Mouse (Mus musculus): ENCODE measurements around the gene Nek6.

The Nek6 gene

GRCm38 (mm10) chr2:38579528-38579927 lies 68.1 kb downstream of the Nek6 start:
- H3K4me3 ChIP-seq (replicated peaks; ENCODE audit: low read length), result no peak overlapping the region
- peaks cover 81% of the 10 kb centered on the region for H3K36me3 ChIP-seq (ENCODE audit: insufficient read depth, low read length)
- no peak for TF ChIP-seq NANOG (IDR thresholded peaks at IDR 0.05; ENCODE audit: borderline replicate concordance, low read length)
- TF ChIP-seq POU5F1 (IDR thresholded peaks at IDR 0.05; ENCODE audit: borderline replicate concordance, low read length), result no peak
- TF ChIP-seq CTCF (conservative IDR thresholded peaks at IDR 0.05; ENCODE audit: low read length), result no peak
- H3K4me1 ChIP-seq (replicated peaks; ENCODE audit: low read depth, low read length), result peaks cover 51% of the 10 kb centered on the region
- H3K9me3 ChIP-seq (ENCODE audit: low read length), result no peaks in the 10 kb centered on the region
- H3K27me3 ChIP-seq (ENCODE audit: insufficient read depth, low read length), result no peaks in the 10 kb centered on the region

DNA sequence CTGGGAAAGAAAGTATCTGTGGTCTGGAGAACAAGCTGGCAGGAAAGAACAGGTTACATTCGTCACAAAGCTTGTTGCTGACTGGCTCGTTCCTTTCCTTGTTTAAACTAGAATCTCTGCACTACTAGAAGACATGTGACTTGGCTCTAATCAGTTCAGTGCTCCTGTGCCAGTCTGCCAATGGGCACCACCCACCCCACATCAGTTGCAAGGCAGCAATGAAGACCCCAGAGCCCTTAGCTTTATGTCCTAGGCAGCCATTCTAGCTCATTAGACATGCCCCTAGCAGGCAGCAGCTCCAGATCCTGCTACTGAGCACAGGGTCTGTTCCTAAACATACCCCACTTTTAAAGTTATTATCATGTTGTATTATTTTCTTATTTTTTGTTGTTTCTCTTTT lies 72.5 kb downstream of the Nek6 start:
- Histone ChIP-seq H3K4me1 (replicated peaks; ENCODE audit: low read depth, low read length) (peaks cover 68% of the 10 kb centered on the region), H3K9me3 (ENCODE audit: low read length) (no peaks in the 10 kb centered on the region), H3K36me3 (ENCODE audit: insufficient read depth, low read length) (peaks cover 93% of the 10 kb centered on the region), H3K4me3 (replicated peaks; ENCODE audit: low read length) (no peak overlapping the region), H3K27me3 (ENCODE audit: insufficient read depth, low read length) (no peaks in the 10 kb centered on the region)
- TF ChIP-seq POU5F1 (IDR thresholded peaks at IDR 0.05; ENCODE audit: borderline replicate concordance, low read length) (no peak), NANOG (IDR thresholded peaks at IDR 0.05; ENCODE audit: borderline replicate concordance, low read length) (no peak), CTCF (conservative IDR thresholded peaks at IDR 0.05; ENCODE audit: low read length) (no peak)

DNA sequence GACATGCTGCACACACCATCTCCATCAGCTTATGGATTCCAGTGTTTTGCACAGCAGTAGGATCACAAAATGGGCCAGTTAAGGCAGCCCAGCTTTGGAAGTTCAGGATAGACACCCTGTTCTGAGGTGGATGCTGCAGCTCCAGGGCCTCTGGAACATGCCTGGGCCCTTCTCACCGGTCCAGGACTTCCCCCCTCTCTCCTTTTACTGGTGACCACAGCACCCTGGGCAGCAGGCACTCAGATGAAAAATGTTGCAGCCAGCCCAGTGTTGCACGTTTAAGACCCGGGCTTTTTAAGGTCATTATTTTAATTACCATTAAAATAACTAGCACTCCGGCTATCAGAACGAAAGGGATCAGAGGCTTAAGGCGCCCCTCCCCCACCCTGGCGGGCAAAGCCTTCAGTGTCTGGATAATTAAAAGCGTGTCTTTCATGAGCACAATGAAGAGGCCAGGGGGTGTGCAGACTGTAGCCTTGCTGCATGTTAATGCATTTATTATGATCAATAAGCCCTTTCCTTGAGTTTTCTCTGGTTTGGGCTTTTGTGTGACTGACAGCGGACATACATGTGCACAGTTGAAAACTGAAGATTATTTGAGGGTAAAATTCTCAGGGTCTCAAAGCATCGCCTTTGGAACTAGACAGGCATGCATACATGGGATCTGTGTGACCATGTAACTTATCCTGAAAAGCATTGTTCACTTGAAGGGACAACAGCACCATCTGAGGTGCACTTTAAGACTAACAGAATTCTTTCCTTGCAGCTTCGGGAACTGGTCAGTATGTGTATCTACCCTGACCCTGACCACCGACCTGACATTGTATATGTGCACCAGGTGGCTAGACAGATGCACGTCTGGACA lies 73.3 kb downstream of the Nek6 start:
- no peaks in the 10 kb centered on the region for H3K9me3 ChIP-seq (ENCODE audit: low read length)
- H3K36me3 ChIP-seq (ENCODE audit: insufficient read depth, low read length), result peaks cover 93% of the 10 kb centered on the region
- H3K4me1 ChIP-seq (replicated peaks; ENCODE audit: low read depth, low read length), result peaks cover 65% of the 10 kb centered on the region
- H3K4me3 ChIP-seq (replicated peaks; ENCODE audit: low read length), result 0 out of 2 replicates have a peak overlapping the region, but pooled peaks have one; percentile 23
- no peaks in the 10 kb centered on the region for H3K27me3 ChIP-seq (ENCODE audit: insufficient read depth, low read length)
- TF ChIP-seq CTCF (conservative IDR thresholded peaks at IDR 0.05; ENCODE audit: low read length) (no peak), POU5F1 (IDR thresholded peaks at IDR 0.05; ENCODE audit: borderline replicate concordance, low read length) (no peak), NANOG (IDR thresholded peaks at IDR 0.05; ENCODE audit: borderline replicate concordance, low read length) (peak; percentile 6; the same call in 1 of the 2 replicates)

DNA sequence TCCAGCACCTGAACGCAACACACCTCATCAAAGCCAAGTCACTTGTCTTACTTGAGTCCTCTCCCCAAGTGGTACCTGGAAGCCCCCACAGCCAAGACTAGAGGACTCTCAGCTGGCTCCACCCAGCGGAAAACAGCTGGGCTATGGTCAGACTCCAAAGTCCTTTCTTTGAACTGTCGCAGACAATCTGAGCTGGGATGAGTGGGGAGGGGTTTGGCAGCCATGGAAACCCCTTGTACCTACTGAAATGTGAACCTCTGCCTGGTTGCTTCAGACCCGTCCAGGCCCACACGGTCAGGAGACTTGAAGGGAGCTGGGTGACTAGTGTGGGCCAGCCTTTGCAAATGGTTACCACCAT lies 73.9 kb downstream of the Nek6 start:
- TF ChIP-seq POU5F1 (IDR thresholded peaks at IDR 0.05; ENCODE audit: borderline replicate concordance, low read length) (no peak), NANOG (IDR thresholded peaks at IDR 0.05; ENCODE audit: borderline replicate concordance, low read length) (no peak), CTCF (conservative IDR thresholded peaks at IDR 0.05; ENCODE audit: low read length) (no peak)
- Histone ChIP-seq H3K4me1 (replicated peaks; ENCODE audit: low read depth, low read length) (peaks cover 70% of the 10 kb centered on the region), H3K27me3 (ENCODE audit: insufficient read depth, low read length) (no peaks in the 10 kb centered on the region), H3K9me3 (ENCODE audit: low read length) (no peaks in the 10 kb centered on the region), H3K4me3 (replicated peaks; ENCODE audit: low read length) (no peak overlapping the region), H3K36me3 (ENCODE audit: insufficient read depth, low read length) (peaks cover 93% of the 10 kb centered on the region)

DNA sequence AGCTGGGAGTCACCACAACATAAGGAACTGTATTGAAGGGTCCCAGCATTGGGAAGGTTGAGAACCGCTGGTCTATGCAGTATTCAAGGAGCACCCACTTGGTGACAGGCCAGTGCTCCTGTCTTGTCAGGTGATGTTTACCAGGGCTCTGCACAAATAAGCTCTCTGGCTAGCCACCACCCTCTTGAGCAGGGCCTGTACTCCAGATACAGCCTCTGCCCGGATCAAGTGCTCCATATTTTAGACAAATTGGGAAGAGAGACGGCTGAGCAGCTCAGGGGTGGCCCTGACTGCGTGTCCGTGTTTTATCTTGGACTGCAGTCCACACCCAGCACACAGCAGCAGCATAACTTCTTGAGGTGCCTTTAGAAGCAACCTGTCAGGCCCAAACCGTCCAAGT lies 75.3 kb downstream of the Nek6 start:
- Histone ChIP-seq H3K9me3 (ENCODE audit: low read length) (no peaks in the 10 kb centered on the region), H3K4me1 (replicated peaks; ENCODE audit: low read depth, low read length) (peaks cover 77% of the 10 kb centered on the region), H3K4me3 (replicated peaks; ENCODE audit: low read length) (no peak overlapping the region), H3K36me3 (ENCODE audit: insufficient read depth, low read length) (peaks cover 92% of the 10 kb centered on the region), H3K27me3 (ENCODE audit: insufficient read depth, low read length) (no peaks in the 10 kb centered on the region)
- TF ChIP-seq NANOG (IDR thresholded peaks at IDR 0.05; ENCODE audit: borderline replicate concordance, low read length) (no peak), POU5F1 (IDR thresholded peaks at IDR 0.05; ENCODE audit: borderline replicate concordance, low read length) (no peak), CTCF (conservative IDR thresholded peaks at IDR 0.05; ENCODE audit: low read length) (no peak)

GRCm38 (mm10) chr2:38591751-38592459 lies 80.5 kb downstream of the Nek6 start:
- peaks cover 67% of the 10 kb centered on the region for H3K4me1 ChIP-seq (replicated peaks; ENCODE audit: low read depth, low read length)
- TF ChIP-seq CTCF (conservative IDR thresholded peaks at IDR 0.05; ENCODE audit: low read length) (peak; percentile 31), NANOG (IDR thresholded peaks at IDR 0.05; ENCODE audit: borderline replicate concordance, low read length) (no peak; the same call in 1 of the 2 replicates)
- no peaks in the 10 kb centered on the region for H3K27me3 ChIP-seq (ENCODE audit: insufficient read depth, low read length)
- H3K4me3 ChIP-seq (replicated peaks; ENCODE audit: low read length), result 0 out of 2 replicates have a peak overlapping the region, but pooled peaks have one; percentile 8
- peaks cover 75% of the 10 kb centered on the region for H3K36me3 ChIP-seq (ENCODE audit: insufficient read depth, low read length)
- no peaks in the 10 kb centered on the region for H3K9me3 ChIP-seq (ENCODE audit: low read length)

GRCm38 (mm10) chr2:38594874-38595273 lies 83.4 kb downstream of the Nek6 start:
- H3K27me3 ChIP-seq (ENCODE audit: insufficient read depth, low read length), result no peaks in the 10 kb centered on the region
- no peaks in the 10 kb centered on the region for H3K9me3 ChIP-seq (ENCODE audit: low read length)
- no peak overlapping the region for H3K4me3 ChIP-seq (replicated peaks; ENCODE audit: low read length)
- H3K36me3 ChIP-seq (ENCODE audit: insufficient read depth, low read length), result peaks cover 74% of the 10 kb centered on the region
- TF ChIP-seq POU5F1 (IDR thresholded peaks at IDR 0.05; ENCODE audit: borderline replicate concordance, low read length) (no peak), NANOG (IDR thresholded peaks at IDR 0.05; ENCODE audit: borderline replicate concordance, low read length) (no peak), CTCF (conservative IDR thresholded peaks at IDR 0.05; ENCODE audit: low read length) (no peak)
- peaks cover 48% of the 10 kb centered on the region for H3K4me1 ChIP-seq (replicated peaks; ENCODE audit: low read depth, low read length)

- TF ChIP-seq CTCF (conservative IDR thresholded peaks at IDR 0.05; ENCODE audit: low read length) (peak; percentile 41), POU5F1 (IDR thresholded peaks at IDR 0.05; ENCODE audit: borderline replicate concordance, low read length) (no peak)
- no peaks in the 10 kb centered on the region for H3K9me3 ChIP-seq (ENCODE audit: low read length)
- peaks cover 21% of the 10 kb centered on the region for H3K4me1 ChIP-seq (replicated peaks; ENCODE audit: low read depth, low read length)
- H3K36me3 ChIP-seq (ENCODE audit: insufficient read depth, low read length), result peaks cover 86% of the 10 kb centered on the region
- no peaks in the 10 kb centered on the region for H3K27me3 ChIP-seq (ENCODE audit: insufficient read depth, low read length)
- H3K4me3 ChIP-seq (replicated peaks; ENCODE audit: low read length), result no peak overlapping the region
Measured at GRCm38 (mm10) chr2:38597896-38598295, 86.5 kb downstream of the Nek6 start.
